Mouse (Mus musculus): ENCODE results near the gene Abo. TPM values are rescaled to one million over a fixed set of nuclear protein-coding genes. Genes with fewer than 3 reads are reported as not detected.
A peak's percentile ranks its signal among the peaks of the same experiment; 100 is the strongest.

Abo gene
- polyA plus RNA-seq, 1 experiment from 2014 or later = not detected

DNA sequence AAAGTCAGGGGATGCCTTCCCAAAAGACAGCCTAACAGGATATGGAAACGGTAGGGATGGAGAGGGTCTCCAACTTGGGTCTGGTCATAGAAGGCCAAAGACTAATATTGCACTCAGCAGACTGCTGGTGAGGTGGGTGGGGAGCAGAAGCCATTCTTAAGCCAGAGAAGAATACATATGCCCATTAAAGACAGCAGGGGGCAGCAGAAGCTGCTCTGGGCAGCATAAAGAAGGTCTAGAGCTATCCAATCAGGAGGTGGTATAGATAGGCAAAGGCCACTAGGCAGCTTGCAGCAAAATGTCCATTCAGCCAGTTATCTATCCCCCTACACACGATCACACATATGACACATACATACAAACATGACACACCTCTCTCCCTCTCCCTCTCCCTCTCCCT, 17.1 kb downstream of the Abo start:
- no peaks in the 10 kb centered on the region for H3K9me3 ChIP-seq (ENCODE audit: low read depth, low read length)
- WGBS = 23% methylated on average over 2 of the region's 2 CpGs
- no peaks in the 10 kb centered on the region for H3K27me3 ChIP-seq (ENCODE audit: insufficient read depth, low read length)
- H3K4me3 ChIP-seq (ENCODE audit: low read depth, low read length) = no peak overlapping the region
- no peaks in the 10 kb centered on the region for H3K36me3 ChIP-seq (ENCODE audit: insufficient read depth)
- ATAC-seq (ENCODE audit: insufficient read depth) (no peak), DNase-seq (peak; percentile 67)
- no peak overlapping the region for H3K4me2 ChIP-seq
- H3K9ac ChIP-seq = no peak overlapping the region
- H3K4me1 ChIP-seq (ENCODE audit: insufficient read depth) = no peaks in the 10 kb centered on the region
- no peak overlapping the region for H3K27ac ChIP-seq (ENCODE audit: low read depth)
- TF ChIP-seq CTCF (IDR thresholded peaks at IDR 0.05; ENCODE audit: low read depth) = peak; percentile 58

DNA sequence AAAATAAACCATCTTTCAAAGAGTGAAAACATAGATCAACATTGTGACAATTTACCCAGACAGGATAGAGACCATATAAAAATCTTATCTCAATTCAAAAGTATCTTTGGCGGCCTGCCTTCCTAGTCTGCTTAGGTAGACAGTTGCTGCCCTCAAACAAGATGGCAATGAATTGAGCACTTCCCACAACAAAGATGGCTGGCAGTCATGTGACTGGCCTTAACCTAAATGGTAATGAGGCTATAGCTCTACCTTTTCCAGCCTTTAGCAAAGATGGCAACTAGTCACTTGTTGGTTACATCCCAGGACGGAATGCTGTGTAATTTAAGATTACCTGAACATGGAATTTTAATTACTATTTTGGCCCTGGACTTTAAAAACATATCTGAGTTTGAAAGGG, 32.3 kb downstream of the Abo start:
- TF ChIP-seq CTCF (IDR thresholded peaks at IDR 0.05; ENCODE audit: low read depth) = no peak
- WGBS = 81% methylated on average over 2 of the region's 2 CpGs
- DNase-seq = no peak
- ATAC-seq (ENCODE audit: insufficient read depth) = no peak
- H3K4me3 ChIP-seq (ENCODE audit: low read depth, low read length) = no peak overlapping the region
- no peak overlapping the region for H3K9ac ChIP-seq
- H3K9me3 ChIP-seq (ENCODE audit: low read depth, low read length) = no peaks in the 10 kb centered on the region
- no peak overlapping the region for H3K4me2 ChIP-seq
- H3K4me1 ChIP-seq (ENCODE audit: insufficient read depth) = no peaks in the 10 kb centered on the region
- no peak overlapping the region for H3K27ac ChIP-seq (ENCODE audit: low read depth)
- H3K36me3 ChIP-seq (ENCODE audit: insufficient read depth) = no peaks in the 10 kb centered on the region
- no peaks in the 10 kb centered on the region for H3K27me3 ChIP-seq (ENCODE audit: insufficient read depth, low read length)

DNA sequence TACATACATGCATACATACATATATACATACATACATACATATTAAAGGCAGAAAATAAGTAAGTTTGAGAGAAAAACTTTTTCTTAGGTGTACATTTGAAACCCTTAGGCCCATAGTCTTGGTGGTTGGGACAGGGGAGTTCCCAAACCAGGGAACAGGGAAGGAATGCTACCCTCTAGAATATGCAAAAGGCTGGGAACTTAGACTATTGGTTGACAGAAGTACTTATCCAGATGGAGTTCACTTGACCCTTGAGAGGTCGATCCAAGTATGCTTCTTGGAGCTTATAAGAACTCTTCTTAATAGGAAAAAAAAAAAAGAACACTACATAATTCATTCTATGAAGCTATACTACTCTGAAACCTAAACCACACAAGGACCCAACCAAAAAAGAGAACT, 36.7 kb downstream of the Abo start:
- H3K4me3 ChIP-seq (ENCODE audit: low read depth, low read length) = no peak overlapping the region
- no peaks in the 10 kb centered on the region for H3K4me1 ChIP-seq (ENCODE audit: insufficient read depth)
- H3K9me3 ChIP-seq (ENCODE audit: low read depth, low read length) = no peaks in the 10 kb centered on the region
- no peak for TF ChIP-seq CTCF (IDR thresholded peaks at IDR 0.05; ENCODE audit: low read depth)
- H3K36me3 ChIP-seq (ENCODE audit: insufficient read depth) = no peaks in the 10 kb centered on the region
- 59% methylated on average over 1 of the region's 1 CpGs for WGBS
- no peak overlapping the region for H3K27ac ChIP-seq (ENCODE audit: low read depth)
- DNase-seq = peak; percentile 4
- no peak for ATAC-seq (ENCODE audit: insufficient read depth)
- no peaks in the 10 kb centered on the region for H3K27me3 ChIP-seq (ENCODE audit: insufficient read depth, low read length)
- no peak overlapping the region for H3K9ac ChIP-seq
- no peak overlapping the region for H3K4me2 ChIP-seq

DNA sequence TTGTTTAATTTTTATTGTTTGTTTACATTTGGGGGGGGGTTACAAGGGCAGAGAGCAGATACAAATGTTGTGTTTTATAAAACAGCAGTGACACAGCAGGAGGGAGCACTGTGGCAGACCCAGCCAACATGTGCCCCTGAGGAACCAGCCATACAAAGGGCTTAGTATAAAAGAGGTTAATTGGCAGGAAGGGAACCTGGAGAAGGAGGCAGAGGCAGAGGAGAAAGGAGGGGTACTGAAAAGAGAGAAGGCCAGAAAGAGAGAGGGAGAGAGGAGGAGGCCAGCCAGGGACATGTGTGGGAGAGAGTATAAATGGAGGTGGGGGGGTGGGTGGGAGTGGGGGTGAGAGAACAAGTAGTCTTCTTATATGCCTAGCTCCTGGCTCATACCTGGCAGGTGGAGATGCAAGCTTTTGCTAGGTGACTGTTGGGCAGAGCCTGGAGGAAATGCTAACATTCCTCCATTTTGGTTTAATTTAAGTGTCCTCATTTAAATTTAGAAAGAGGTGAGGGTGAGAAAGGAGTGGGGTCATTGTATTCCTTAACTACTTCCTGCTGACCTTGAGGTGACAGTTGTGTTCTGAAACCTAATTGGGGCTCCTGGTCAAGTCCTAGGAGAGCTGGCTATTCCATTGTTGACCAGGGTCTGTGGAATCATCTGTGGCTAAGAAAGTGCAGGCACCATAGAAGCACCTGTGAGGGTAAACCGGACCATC, 37.4 kb downstream of the Abo start:
- ATAC-seq (ENCODE audit: insufficient read depth) (no peak), DNase-seq (no peak)
- no peaks in the 10 kb centered on the region for H3K27me3 ChIP-seq (ENCODE audit: insufficient read depth, low read length)
- no peak overlapping the region for H3K4me3 ChIP-seq (ENCODE audit: low read depth, low read length)
- 84% methylated on average over 1 of the region's 1 CpGs for WGBS
- TF ChIP-seq CTCF (IDR thresholded peaks at IDR 0.05; ENCODE audit: low read depth) = no peak
- H3K4me2 ChIP-seq = no peak overlapping the region
- H3K27ac ChIP-seq (ENCODE audit: low read depth) = no peak overlapping the region
- no peaks in the 10 kb centered on the region for H3K36me3 ChIP-seq (ENCODE audit: insufficient read depth)
- no peak overlapping the region for H3K9ac ChIP-seq
- H3K4me1 ChIP-seq (ENCODE audit: insufficient read depth) = no peaks in the 10 kb centered on the region
- no peaks in the 10 kb centered on the region for H3K9me3 ChIP-seq (ENCODE audit: low read depth, low read length)

Other genes with a start within 250 kb of the Abo start
- gene Fam69b, start 236.5 kb downstream of the Abo start, polyA plus RNA-seq (2014; fragmentation: Nextera tagmentation; extraction: Ambion mirVana) = 28.3 and 30.0 TPM in 2 replicates
- not detected in 2 replicates for gene Lcn4, start 193.7 kb downstream of the Abo start, polyA plus RNA-seq (2014; fragmentation: Nextera tagmentation; extraction: Ambion mirVana)
- 12.5 and 15.5 TPM in 2 replicates for gene Surf6, start 37.9 kb upstream of the Abo start, polyA plus RNA-seq (2014; fragmentation: Nextera tagmentation; extraction: Ambion mirVana)
- 33.2 and 34.6 TPM in 2 replicates for gene Med22, start 45.7 kb upstream of the Abo start, polyA plus RNA-seq (2014; fragmentation: Nextera tagmentation; extraction: Ambion mirVana)
- 775 and 784 TPM in 2 replicates for gene Rpl7a, start 45.8 kb upstream of the Abo start, polyA plus RNA-seq (2014; fragmentation: Nextera tagmentation; extraction: Ambion mirVana)
- 33.2 and 35.5 TPM in 2 replicates for gene Surf2, start 51.4 kb upstream of the Abo start, polyA plus RNA-seq (2014; fragmentation: Nextera tagmentation; extraction: Ambion mirVana)
- 41.5 and 43.6 TPM in 2 replicates for gene Surf1, start 51.6 kb upstream of the Abo start, polyA plus RNA-seq (2014; fragmentation: Nextera tagmentation; extraction: Ambion mirVana)
- 195 and 211 TPM in 2 replicates for gene Surf4, start 68.9 kb upstream of the Abo start, polyA plus RNA-seq (2014; fragmentation: Nextera tagmentation; extraction: Ambion mirVana)
- gene Stkld1, start 69.1 kb upstream of the Abo start, polyA plus RNA-seq (2014; fragmentation: Nextera tagmentation; extraction: Ambion mirVana) = not detected in 2 replicates
- 44.9 and 48.3 TPM in 2 replicates for gene Rexo4, start 99.4 kb upstream of the Abo start, polyA plus RNA-seq (2014; fragmentation: Nextera tagmentation; extraction: Ambion mirVana)
- gene Adamts13, start 108.4 kb upstream of the Abo start, polyA plus RNA-seq (2014; fragmentation: Nextera tagmentation; extraction: Ambion mirVana) = 0.07 and 0.08 TPM in 2 replicates
- 48.4 and 58.8 TPM in 2 replicates for gene Cacfd1, start 144.9 kb upstream of the Abo start, polyA plus RNA-seq (2014; fragmentation: Nextera tagmentation; extraction: Ambion mirVana)
- 0.28 and 0.35 TPM in 2 replicates for gene Slc2a6, start 163.0 kb upstream of the Abo start, polyA plus RNA-seq (2014; fragmentation: Nextera tagmentation; extraction: Ambion mirVana)
- gene Mymk, start 207.2 kb upstream of the Abo start, polyA plus RNA-seq (2014; fragmentation: Nextera tagmentation; extraction: Ambion mirVana) = 0.17 and 0.18 TPM in 2 replicates
- 19.2 and 21.0 TPM in 2 replicates for gene Adamtsl2, start 214.4 kb upstream of the Abo start, polyA plus RNA-seq (2014; fragmentation: Nextera tagmentation; extraction: Ambion mirVana)